Mouse (Mus musculus): ENCODE measurements around the gene Dapk1.

Gene Dapk1

GRCm38 (mm10) chr13:60664058-60664457 is 62.3 kb downstream of the Dapk1 start:
- no peak for DNase-seq (ENCODE audit: low spot score)

GRCm38 (mm10) chr13:60664816-60665215 is 63.1 kb downstream of the Dapk1 start:
- DNase-seq (ENCODE audit: low spot score) = no peak

- DNase-seq (ENCODE audit: low spot score) = no peak
Observed at GRCm38 (mm10) chr13:60665402-60665801, 63.7 kb downstream of the Dapk1 start.

- no peak for DNase-seq (ENCODE audit: low spot score)
Observed at GRCm38 (mm10) chr13:60668036-60668435, 66.3 kb downstream of the Dapk1 start.

- no peak for DNase-seq (ENCODE audit: low spot score)
Observed at GRCm38 (mm10) chr13:60670605-60671004, 68.9 kb downstream of the Dapk1 start.

- no peak for DNase-seq (ENCODE audit: low spot score)
Observed at GRCm38 (mm10) chr13:60671235-60671634, 69.5 kb downstream of the Dapk1 start.

- no peak for DNase-seq (ENCODE audit: low spot score)
Observed at GRCm38 (mm10) chr13:60672287-60672686, 70.5 kb downstream of the Dapk1 start.

- no peak for DNase-seq (ENCODE audit: low spot score)
Observed at GRCm38 (mm10) chr13:60672882-60673675, 71.3 kb downstream of the Dapk1 start.

GRCm38 (mm10) chr13:60674301-60674700 is 72.6 kb downstream of the Dapk1 start:
- DNase-seq (ENCODE audit: low spot score) = no peak

- no peak for DNase-seq (ENCODE audit: low spot score)
Observed at GRCm38 (mm10) chr13:60674911-60675310, 73.2 kb downstream of the Dapk1 start.

GRCm38 (mm10) chr13:60675416-60675815 is 73.7 kb downstream of the Dapk1 start:
- DNase-seq (ENCODE audit: low spot score) = no peak

GRCm38 (mm10) chr13:60678912-60679311 is 77.2 kb downstream of the Dapk1 start:
- DNase-seq (ENCODE audit: low spot score) = no peak

- peak; percentile 49 for DNase-seq (ENCODE audit: low spot score)
Observed at GRCm38 (mm10) chr13:60682714-60683695, 81.3 kb downstream of the Dapk1 start.

GRCm38 (mm10) chr13:60684050-60684760 is 82.5 kb downstream of the Dapk1 start:
- peak; percentile 65 for DNase-seq (ENCODE audit: low spot score)

GRCm38 (mm10) chr13:60684806-60685205 is 83.1 kb downstream of the Dapk1 start:
- DNase-seq (ENCODE audit: low spot score) = peak; percentile 23

- DNase-seq (ENCODE audit: low spot score) = no peak
Observed at GRCm38 (mm10) chr13:60685216-60685615, 83.5 kb downstream of the Dapk1 start.

- DNase-seq (ENCODE audit: low spot score) = peak; percentile 9
Observed at GRCm38 (mm10) chr13:60686024-60686663, 84.4 kb downstream of the Dapk1 start.

- peak; percentile 60 for DNase-seq (ENCODE audit: low spot score)
Observed at GRCm38 (mm10) chr13:60686967-60687366, 85.2 kb downstream of the Dapk1 start.

GRCm38 (mm10) chr13:60687462-60687861 is 85.7 kb downstream of the Dapk1 start:
- DNase-seq (ENCODE audit: low spot score) = no peak

- no peak for DNase-seq (ENCODE audit: low spot score)
Observed at GRCm38 (mm10) chr13:60687891-60688290, 86.1 kb downstream of the Dapk1 start.

GRCm38 (mm10) chr13:60690921-60691320 is 89.2 kb downstream of the Dapk1 start:
- DNase-seq (ENCODE audit: low spot score) = no peak

- no peak for DNase-seq (ENCODE audit: low spot score)
Observed at GRCm38 (mm10) chr13:60691940-60692339, 90.2 kb downstream of the Dapk1 start.
